Mouse (Mus musculus): ENCODE measurements around the gene Med13. TPM values are rescaled to one million over a fixed set of nuclear protein-coding genes. Genes with fewer than 3 reads are reported as not detected.
A peak's percentile ranks its signal among the peaks of the same experiment; 100 is the strongest.

Med13 gene
- total RNA-seq (2021): 10 to 100 TPM; 57.9 to 60.9 TPM
- long read RNA-seq, experiment 1, partial matches to known transcripts: 0 of 2 reads
- long read RNA-seq, experiment 1, other reads (novel, unspliced or antisense): 2 of 2 reads
- long read RNA-seq, experiment 2, partial matches to known transcripts: 1 of 6 reads
- long read RNA-seq, experiment 2, other reads (novel, unspliced or antisense): 5 of 6 reads

- DNase-seq (ENCODE audit: low spot score in 2 of 2): peak; percentile 37 to 44
Observed at GRCm38 (mm10) chr11:86356854-86357788, at the start of gene Med13. Gene Med13 (minus strand): TSS chr11:86357602.

GRCm38 (mm10) chr11:86404590-86404989 is 47.2 kb upstream of the Med13 start:
- no peak for DNase-seq (ENCODE audit: low spot score in 2 of 2)

- DNase-seq (ENCODE audit: low spot score in 2 of 2): no peak
Observed at GRCm38 (mm10) chr11:86403845-86404244, 46.4 kb upstream of the Med13 start.

- no peak for DNase-seq (ENCODE audit: low spot score in 2 of 2)
Observed at GRCm38 (mm10) chr11:86399241-86400107, 42.1 kb upstream of the Med13 start.

GRCm38 (mm10) chr11:86396950-86397594 is 39.7 kb upstream of the Med13 start:
- no peak for DNase-seq (ENCODE audit: low spot score in 2 of 2)

- no peak for DNase-seq (ENCODE audit: low spot score in 2 of 2)
Observed at GRCm38 (mm10) chr11:86396518-86396917, 39.1 kb upstream of the Med13 start.

GRCm38 (mm10) chr11:86395513-86396125 is 38.2 kb upstream of the Med13 start:
- DNase-seq (ENCODE audit: low spot score in 2 of 2): peak; percentile 24 to 36

- DNase-seq (ENCODE audit: low spot score in 2 of 2): no peak
Observed at GRCm38 (mm10) chr11:86395100-86395499, 37.7 kb upstream of the Med13 start.

GRCm38 (mm10) chr11:86391687-86392086 is 34.3 kb upstream of the Med13 start:
- no peak for DNase-seq (ENCODE audit: low spot score in 2 of 2)

GRCm38 (mm10) chr11:86390308-86390707 is 32.9 kb upstream of the Med13 start:
- DNase-seq (ENCODE audit: low spot score in 2 of 2): no peak

GRCm38 (mm10) chr11:86389506-86389905 is 32.1 kb upstream of the Med13 start:
- no peak for DNase-seq (ENCODE audit: low spot score in 2 of 2)

- no peak for DNase-seq (ENCODE audit: low spot score in 2 of 2)
Observed at GRCm38 (mm10) chr11:86388821-86389480, 31.5 kb upstream of the Med13 start.

GRCm38 (mm10) chr11:86387121-86387893 is 29.9 kb upstream of the Med13 start:
- DNase-seq (ENCODE audit: low spot score in 2 of 2): no peak

GRCm38 (mm10) chr11:86386576-86386975 is 29.2 kb upstream of the Med13 start:
- peak; percentile 19 to 29 for DNase-seq (ENCODE audit: low spot score in 2 of 2)

- DNase-seq (ENCODE audit: low spot score in 2 of 2): no peak
Observed at GRCm38 (mm10) chr11:86385710-86386282, 28.4 kb upstream of the Med13 start.

- DNase-seq (ENCODE audit: low spot score in 2 of 2): no peak
Observed at GRCm38 (mm10) chr11:86384141-86384540, 26.7 kb upstream of the Med13 start.

- no peak for DNase-seq (ENCODE audit: low spot score in 2 of 2)
Observed at GRCm38 (mm10) chr11:86382520-86383157, 25.2 kb upstream of the Med13 start.

- DNase-seq (ENCODE audit: low spot score in 2 of 2): no peak
Observed at GRCm38 (mm10) chr11:86381478-86382091, 24.2 kb upstream of the Med13 start.
